ENCODE assay signal across 21 mouse cellular contexts in the genomic region with DNA sequence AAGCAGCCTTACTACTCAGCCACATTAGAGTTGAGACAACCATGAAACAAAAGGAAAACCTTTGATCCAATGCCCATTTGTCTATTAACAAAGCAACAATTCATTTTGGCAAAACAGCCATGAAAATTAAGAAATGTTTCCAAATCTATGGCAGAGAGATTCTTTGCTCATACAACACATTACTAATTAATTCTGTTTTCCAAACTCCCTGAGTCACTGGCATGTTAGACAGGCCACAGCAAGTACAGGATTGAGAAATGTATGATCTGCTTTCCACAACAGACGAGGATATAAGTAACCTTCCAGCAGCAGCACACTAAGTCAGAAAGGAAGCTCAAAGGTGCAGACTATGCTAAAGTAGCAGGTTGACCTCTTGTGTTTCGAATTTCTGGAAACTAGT. TPM values are rescaled to one million over a fixed set of nuclear protein-coding genes. Genes with fewer than 3 reads are reported as not detected.
DNase-seq lines count a peak whose midpoint lies in the region; ATAC-seq and TF ChIP-seq lines count a peak whose summit lies in the region.
"Had no signal": no experiment of that assay in that cellular context is flagged by ENCODE, and none has a peak within 500 bp of the region (broad histone marks: within the 10 kb centered on the region; RNA-seq: fewer than 3 reads in every experiment).

No protein-coding gene starts in this region.

- H3K9me3 ChIP-seq in embryonic facial prominence, embryonic 14.5 days (ENCODE audit: control insufficient read depth, low read length): no peaks in the 10 kb centered on the region
- H3K9me3 ChIP-seq in embryonic facial prominence, embryonic 10.5 days: no peaks in the 10 kb centered on the region
- no peaks in the 10 kb centered on the region for H3K9me3 ChIP-seq in midbrain, postnatal 0 days (ENCODE audit: low read length)
- no peaks in the 10 kb centered on the region for H3K9me3 ChIP-seq in midbrain, embryonic 11.5 days (ENCODE audit: control insufficient read depth, low read length)
- H3K9me3 ChIP-seq: embryonic facial prominence, embryonic 15.5 days; forebrain, embryonic 15.5 days; heart, embryonic 10.5 days; hindbrain, embryonic 13.5 days; intestine, embryonic 15.5 days had no signal

- no peak overlapping the region for H3K4me2 ChIP-seq in embryonic facial prominence, embryonic 14.5 days (ENCODE audit: low read depth, low read length)
- no peak overlapping the region for H3K4me2 ChIP-seq in midbrain, postnatal 0 days (ENCODE audit: low read depth, low read length, poor library complexity, severe bottlenecking)
- H3K4me2 ChIP-seq in midbrain, embryonic 11.5 days: no peak overlapping the region
- H3K4me2 ChIP-seq: embryonic facial prominence, embryonic 15.5 days; forebrain, embryonic 15.5 days; hindbrain, embryonic 13.5 days; intestine, embryonic 15.5 days had no signal

- WGBS in embryonic facial prominence, embryonic 14.5 days: 65% methylated on average over 2 of the region's 2 CpGs
- 83% methylated on average over 2 of the region's 2 CpGs for WGBS in embryonic facial prominence, embryonic 10.5 days
- WGBS in midbrain, postnatal 0 days: 70% methylated on average over 2 of the region's 2 CpGs
- WGBS in midbrain, embryonic 11.5 days: 73% methylated on average over 2 of the region's 2 CpGs
- WGBS in kidney, adult 2 months: 49% methylated on average over 2 of the region's 2 CpGs

- no peak for ATAC-seq in embryonic facial prominence, embryonic 14.5 days (ENCODE audit: low read depth)
- no peak for ATAC-seq in midbrain, postnatal 0 days (ENCODE audit: low FRiP score)
- ATAC-seq in midbrain, embryonic 11.5 days (ENCODE audit: low FRiP score): no peak
- ATAC-seq: forebrain, embryonic 15.5 days; intestine, embryonic 15.5 days had no signal

- intact Hi-C loops in left cerebral cortex, postnatal 36 days (cut with DNase I): no loop called here

- no peaks in the 10 kb centered on the region for H3K27me3 ChIP-seq in embryonic facial prominence, embryonic 14.5 days (replicated peaks; ENCODE audit: control insufficient read depth, insufficient read depth, low read length)
- no peaks in the 10 kb centered on the region for H3K27me3 ChIP-seq in embryonic facial prominence, embryonic 10.5 days (replicated peaks; ENCODE audit: low read depth, poor library complexity, severe bottlenecking)
- H3K27me3 ChIP-seq in midbrain, postnatal 0 days (ENCODE audit: insufficient read depth, low read length): no peaks in the 10 kb centered on the region
- H3K27me3 ChIP-seq in midbrain, embryonic 11.5 days (ENCODE audit: control insufficient read depth, insufficient read depth, low read length): no peaks in the 10 kb centered on the region
- H3K27me3 ChIP-seq in kidney, adult 2 months (replicated peaks; ENCODE audit: control insufficient read depth, insufficient read depth, low read length): no peaks in the 10 kb centered on the region
- H3K27me3 ChIP-seq: embryonic facial prominence, embryonic 15.5 days; forebrain, embryonic 15.5 days; hindbrain, embryonic 13.5 days; intestine, embryonic 15.5 days had no signal

- TF ChIP-seq CTCF in midbrain, postnatal 0 days (IDR thresholded peaks at IDR 0.05): no peak
- no peak for TF ChIP-seq CTCF in kidney, adult 2 months (conservative IDR thresholded peaks at IDR 0.05; ENCODE audit: insufficient read depth, insufficient read length, low read depth, low read length)

- H3K4me3 ChIP-seq in embryonic facial prominence, embryonic 14.5 days (ENCODE audit: low read depth, low read length): no peak overlapping the region
- no peak overlapping the region for H3K4me3 ChIP-seq in embryonic facial prominence, embryonic 10.5 days
- H3K4me3 ChIP-seq in midbrain, postnatal 0 days (ENCODE audit: low read depth, low read length): no peak overlapping the region
- H3K4me3 ChIP-seq in midbrain, embryonic 11.5 days (ENCODE audit: low read depth, low read length): no peak overlapping the region
- no peak overlapping the region for H3K4me3 ChIP-seq in kidney, adult 2 months (ENCODE audit: insufficient read depth, low read depth, low read length)
- H3K4me3 ChIP-seq: embryonic facial prominence, embryonic 15.5 days; erythroblast, embryonic 14.5 days; forebrain, embryonic 15.5 days; heart, embryonic 10.5 days; hindbrain, embryonic 13.5 days; intestine, embryonic 15.5 days had no signal

- TF ChIP-seq POLR2A in kidney, adult 2 months (IDR thresholded peaks at IDR 0.05; ENCODE audit: low read depth, low read length): no peak

- no peaks in the 10 kb centered on the region for H3K4me1 ChIP-seq in embryonic facial prominence, embryonic 14.5 days (ENCODE audit: control insufficient read depth, insufficient read depth, low read length)
- 0 out of 2 replicates have a peak, but pooled peaks cover 2% of the 10 kb centered on the region for H3K4me1 ChIP-seq in embryonic facial prominence, embryonic 10.5 days
- H3K4me1 ChIP-seq in midbrain, postnatal 0 days (ENCODE audit: insufficient read depth, low read length): no peaks in the 10 kb centered on the region
- H3K4me1 ChIP-seq in midbrain, embryonic 11.5 days (ENCODE audit: control insufficient read depth, insufficient read depth, low read length): no peaks in the 10 kb centered on the region
- peaks cover 19% of the 10 kb centered on the region for H3K4me1 ChIP-seq in kidney, adult 2 months (ENCODE audit: control insufficient read depth, insufficient read depth, low read length)
- H3K4me1 ChIP-seq: embryonic facial prominence, embryonic 15.5 days; hindbrain, embryonic 13.5 days; intestine, embryonic 15.5 days had no signal

- DNase-seq in embryonic facial prominence, embryonic 14.5 days (ENCODE audit: low spot score): peak; percentile 22
- DNase-seq in embryonic facial prominence, embryonic 10.5 days (ENCODE audit: low spot score): no peak
- DNase-seq in midbrain, postnatal 0 days (ENCODE audit: low spot score): peak; percentile 27
- no peak for DNase-seq in midbrain, embryonic 11.5 days (ENCODE audit: low spot score, missing footprints)
- peak; percentile 86 for DNase-seq in fat pad, adult 2 months (ENCODE audit: extremely low read depth, low read depth, low spot score)
- no peak for DNase-seq in kidney, adult 2 months
- no peak for DNase-seq in left cerebral cortex, postnatal 36 days (ENCODE audit: low spot score in 2 of 2)
- DNase-seq: adrenal gland, postnatal 14 days; cerebellum, adult 18-20 months; cerebellum, adult 9-11 months; cerebellum, postnatal 36 days; gastrocnemius, postnatal 36 days; heart, adult 18-20 months; heart, postnatal 10 days; heart, postnatal 4 days had no signal

- no peak overlapping the region for H3K9ac ChIP-seq in embryonic facial prominence, embryonic 14.5 days (ENCODE audit: low read depth, low read length)
- H3K9ac ChIP-seq in midbrain, postnatal 0 days (replicated peaks; ENCODE audit: low read length, poor library complexity, severe bottlenecking): no peak overlapping the region
- no peak overlapping the region for H3K9ac ChIP-seq in midbrain, embryonic 11.5 days (ENCODE audit: low read length)
- H3K9ac ChIP-seq: embryonic facial prominence, embryonic 15.5 days; forebrain, embryonic 15.5 days; hindbrain, embryonic 13.5 days; intestine, embryonic 15.5 days had no signal

- no peak overlapping the region for H3K27ac ChIP-seq in embryonic facial prominence, embryonic 14.5 days (replicated peaks; ENCODE audit: low read depth, low read length)
- no peak overlapping the region for H3K27ac ChIP-seq in embryonic facial prominence, embryonic 10.5 days (replicated peaks)
- no peak overlapping the region for H3K27ac ChIP-seq in midbrain, postnatal 0 days (ENCODE audit: low read depth, low read length)
- no peak overlapping the region for H3K27ac ChIP-seq in midbrain, embryonic 11.5 days (ENCODE audit: low read depth, low read length)
- no peak overlapping the region for H3K27ac ChIP-seq in kidney, adult 2 months (ENCODE audit: insufficient read depth, low read depth, low read length)
- H3K27ac ChIP-seq: embryonic facial prominence, embryonic 15.5 days; forebrain, embryonic 15.5 days; heart, embryonic 10.5 days; hindbrain, embryonic 13.5 days; intestine, embryonic 15.5 days had no signal

- no peaks in the 10 kb centered on the region for H3K36me3 ChIP-seq in embryonic facial prominence, embryonic 14.5 days (ENCODE audit: control insufficient read depth, insufficient read depth, low read length)
- 0 out of 2 replicates have a peak, but pooled peaks cover 6% of the 10 kb centered on the region for H3K36me3 ChIP-seq in embryonic facial prominence, embryonic 10.5 days (replicated peaks)
- no peaks in the 10 kb centered on the region for H3K36me3 ChIP-seq in midbrain, postnatal 0 days (ENCODE audit: insufficient read depth, low read length)
- H3K36me3 ChIP-seq in midbrain, embryonic 11.5 days (ENCODE audit: control insufficient read depth, insufficient read depth, low read length): no peaks in the 10 kb centered on the region
- no peaks in the 10 kb centered on the region for H3K36me3 ChIP-seq in kidney, adult 2 months (ENCODE audit: control insufficient read depth, insufficient read depth, low read length)
- H3K36me3 ChIP-seq: embryonic facial prominence, embryonic 15.5 days; forebrain, embryonic 15.5 days; heart, embryonic 10.5 days; intestine, embryonic 15.5 days had no signal

RNA-seq across cellular contexts. Expression of a gene that starts 9.1 kb away (rescaled TPM):
- polyA plus RNA-seq in embryonic facial prominence, embryonic 14.5 days (2014; fragmentation: Nextera tagmentation; extraction: Ambion mirVana): 51.8 and 55.4 TPM in 2 replicates
- 39.8 and 41.0 TPM in 2 replicates for polyA plus RNA-seq in embryonic facial prominence, embryonic 10.5 days (2016; fragmentation: Nextera tagmentation; extraction: Ambion mirVana)
- 85.7 and 105 TPM in 2 replicates for total RNA-seq in midbrain, postnatal 0 days (2014; rRNA removed)
- polyA plus RNA-seq in midbrain, postnatal 0 days (2015; fragmentation: Nextera tagmentation; extraction: Ambion mirVana): 164 and 181 TPM in 2 replicates
- polyA plus RNA-seq in midbrain, embryonic 11.5 days (2014; fragmentation: Nextera tagmentation; extraction: Ambion mirVana): 58.7 and 63.3 TPM in 2 replicates
- polyA plus RNA-seq in kidney, adult 2 months (2012; rRNA removed): 43.8 and 57.8 TPM in 2 replicates
- 100 to 1,000 TPM; 137 to 164 TPM for total RNA-seq in left cerebral cortex, postnatal 36 days (2021)

Comparison
In these comparisons a context has a peak if more than half of its experiments do, and no peak if none do; other contexts are left out.
1. DNase-seq: peak in embryonic facial prominence, embryonic 14.5 days (single experiment), midbrain, postnatal 0 days (single experiment) and fat pad, adult 2 months (single experiment); none in embryonic facial prominence, embryonic 10.5 days (single experiment), midbrain, embryonic 11.5 days (single experiment), kidney, adult 2 months (single experiment) and left cerebral cortex, postnatal 36 days (0 of 2).